Mouse (Mus musculus) frontal cortex, adult (tissue): ENCODE data around the gene Gm14418.
"Not testable (repeated sequence)": the region's sequence is repeated elsewhere in the genome, so short reads cannot be mapped to it uniquely, and the experiment has no call there.

Source experiments
- ATAC-seq: cut with Nextera tagmentation; 2 replicates; pipeline ENCODE4 v1.9.2; 2017; ENCODE audit warnings: mild to moderate bottlenecking, moderate library complexity, mixed read lengths; ENCODE audit not compliant: low TSS enrichment

Gene Gm14418

DNA sequence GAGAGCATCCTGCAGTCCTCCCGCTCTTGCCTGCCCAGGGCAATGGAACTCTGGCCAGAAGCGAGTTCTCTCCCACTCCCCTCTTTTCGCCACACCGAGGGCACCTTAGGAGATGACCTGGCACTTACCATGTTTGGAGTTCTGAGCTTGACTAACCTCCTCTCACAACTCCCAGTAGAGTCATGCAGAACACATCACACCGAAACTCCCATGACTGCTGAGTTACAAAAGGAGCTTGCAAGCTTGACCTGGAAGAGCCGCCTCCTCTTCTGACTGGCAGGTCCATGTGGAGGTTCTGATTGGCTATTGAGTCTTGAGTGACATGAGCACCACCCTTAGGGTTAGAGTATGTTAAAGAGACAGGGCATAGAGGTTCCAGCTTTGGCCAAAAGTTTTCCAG is at the start of gene Gm14418:
Gene Gm14418, minus strand, starts transcription at position 225 of the 400 bp plus-strand sequence.
- ATAC-seq, result not testable (repeated sequence)
